15 mouse cellular contexts compared by ENCODE assay signal in genomic region chr2:79151610-79152009, GRCm38 (mm10).
"Had no signal": no experiment of that assay in that cellular context is flagged by ENCODE, and none has a peak within 500 bp of the region (broad histone marks: within the 10 kb centered on the region; RNA-seq: fewer than 3 reads in every experiment).

No protein-coding gene starts in this region.

- H3K36me3 ChIP-seq: limb, embryonic 10.5 days; liver, embryonic 12.5 days; lung, embryonic 15.5 days; midbrain, embryonic 13.5 days; neural tube, embryonic 12.5 days; stomach, embryonic 15.5 days had no signal

- H3K9ac ChIP-seq: liver, embryonic 12.5 days; lung, embryonic 15.5 days; midbrain, embryonic 13.5 days; neural tube, embryonic 12.5 days; stomach, embryonic 15.5 days had no signal

- H3K9me3 ChIP-seq: limb, embryonic 10.5 days; liver, embryonic 12.5 days; lung, embryonic 15.5 days; midbrain, embryonic 13.5 days; neural tube, embryonic 12.5 days; stomach, embryonic 15.5 days had no signal

- DNase-seq: kidney, adult 8-10 months; kidney, postnatal 36 days; lung, postnatal 14 days; right cerebral cortex, postnatal 4 days; spleen, adult 18-20 months; thymus, adult 2 months; thymus, postnatal 25 days had no signal

- H3K27me3 ChIP-seq: liver, embryonic 12.5 days; lung, embryonic 15.5 days; midbrain, embryonic 13.5 days; neural tube, embryonic 12.5 days; stomach, embryonic 15.5 days had no signal

- ATAC-seq: liver, embryonic 12.5 days had no signal

- H3K4me3 ChIP-seq: limb, embryonic 10.5 days; liver, embryonic 12.5 days; lung, embryonic 15.5 days; midbrain, embryonic 13.5 days; myocyte; neural tube, embryonic 12.5 days; stomach, embryonic 15.5 days had no signal

- H3K4me1 ChIP-seq: limb, embryonic 10.5 days; liver, embryonic 12.5 days; midbrain, embryonic 13.5 days; neural tube, embryonic 12.5 days; stomach, embryonic 15.5 days had no signal

- H3K4me2 ChIP-seq: liver, embryonic 12.5 days; lung, embryonic 15.5 days; midbrain, embryonic 13.5 days; neural tube, embryonic 12.5 days; stomach, embryonic 15.5 days had no signal

- H3K27ac ChIP-seq: limb, embryonic 10.5 days; liver, embryonic 12.5 days; lung, embryonic 15.5 days; macrophage; midbrain, embryonic 13.5 days; neural tube, embryonic 12.5 days; stomach, embryonic 15.5 days had no signal
